12 mouse cellular contexts compared by ENCODE assay signal in the genomic region with DNA sequence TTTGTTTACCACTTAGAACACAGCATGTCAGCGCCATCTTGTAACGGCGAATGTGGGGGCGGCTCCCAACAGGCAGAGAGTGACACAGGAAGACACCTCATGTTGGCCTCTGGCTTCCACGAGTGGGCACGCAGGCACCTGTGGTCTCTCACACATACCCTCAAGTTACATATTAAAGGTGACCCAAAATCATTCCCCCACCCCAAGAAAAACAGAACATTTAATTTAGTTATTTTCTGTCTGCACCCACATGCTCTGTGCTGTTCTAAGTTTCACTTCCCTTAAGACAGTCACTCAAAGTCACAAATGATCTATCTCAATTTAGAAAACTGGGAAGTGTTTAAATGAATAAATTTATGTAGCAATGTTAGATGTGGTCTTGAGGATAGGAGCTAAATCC.
"Had no signal": no experiment of that assay in that cellular context is flagged by ENCODE, and none has a peak within 500 bp of the region (broad histone marks: within the 10 kb centered on the region; RNA-seq: fewer than 3 reads in every experiment).

No protein-coding gene starts in this region.

- ATAC-seq: intestine, embryonic 16.5 days; midbrain, embryonic 13.5 days had no signal

- DNase-seq: kidney, adult 8-10 months; kidney, postnatal 25 days; layer of hippocampus, adult 9-11 months; layer of hippocampus, postnatal 36 days; liver, embryonic 13.5 days; lung, adult 18-20 months; lung, postnatal 36 days; retina, postnatal 1 day; thymus, adult 2 months; thymus, postnatal 25 days had no signal
